Mouse (Mus musculus) spleen, adult 12 weeks (tissue): ENCODE results near the gene Coro2b.
A peak's percentile ranks its signal among the peaks of the same experiment; 100 is the strongest.

Experiments
- DNase-seq: peaks from one replicate; pipeline ENCODE4 v3.0.0; 2022; ENCODE audit warnings: low spot score

Gene Coro2b

GRCm38 (mm10) chr9:62437446-62437845 lies 99.4 kb downstream of the Coro2b start:
- no peak for DNase-seq

- no peak for DNase-seq
These were observed 101.1 kb downstream of the Coro2b start for GRCm38 (mm10) chr9:62435613-62436318.

- DNase-seq, result no peak
These were observed 104.4 kb downstream of the Coro2b start for GRCm38 (mm10) chr9:62432261-62433060.

GRCm38 (mm10) chr9:62430741-62431140 lies 106.1 kb downstream of the Coro2b start:
- DNase-seq, result no peak

GRCm38 (mm10) chr9:62427010-62427409 lies 109.8 kb downstream of the Coro2b start:
- DNase-seq, result no peak

GRCm38 (mm10) chr9:62426531-62426930 lies 110.3 kb downstream of the Coro2b start:
- no peak for DNase-seq

- DNase-seq, result no peak
These were observed 110.8 kb downstream of the Coro2b start for GRCm38 (mm10) chr9:62426021-62426420.

GRCm38 (mm10) chr9:62425265-62425664 lies 111.6 kb downstream of the Coro2b start:
- DNase-seq, result no peak

GRCm38 (mm10) chr9:62423871-62424270 lies 113.0 kb downstream of the Coro2b start:
- no peak for DNase-seq

- DNase-seq, result no peak
These were observed 113.9 kb downstream of the Coro2b start for GRCm38 (mm10) chr9:62422926-62423325.

- no peak for DNase-seq
These were observed 114.9 kb downstream of the Coro2b start for GRCm38 (mm10) chr9:62421911-62422310.

- DNase-seq, result peak; percentile 17
These were observed 115.8 kb downstream of the Coro2b start for GRCm38 (mm10) chr9:62421027-62421426.

- DNase-seq, result no peak
These were observed 116.5 kb downstream of the Coro2b start for GRCm38 (mm10) chr9:62420261-62420917.

GRCm38 (mm10) chr9:62418742-62419141 lies 118.1 kb downstream of the Coro2b start:
- no peak for DNase-seq

GRCm38 (mm10) chr9:62407357-62408146 lies 129.3 kb downstream of the Coro2b start:
- DNase-seq, result no peak

GRCm38 (mm10) chr9:62406423-62407013 lies 130.3 kb downstream of the Coro2b start:
- no peak for DNase-seq

GRCm38 (mm10) chr9:62401589-62401988 lies 135.3 kb downstream of the Coro2b start:
- no peak for DNase-seq

- no peak for DNase-seq
These were observed 136.2 kb downstream of the Coro2b start for GRCm38 (mm10) chr9:62400531-62401170.

GRCm38 (mm10) chr9:62394163-62394562 lies 142.7 kb downstream of the Coro2b start:
- DNase-seq, result no peak

GRCm38 (mm10) chr9:62393531-62393930 lies 143.3 kb downstream of the Coro2b start:
- no peak for DNase-seq

- no peak for DNase-seq
These were observed 147.1 kb downstream of the Coro2b start for GRCm38 (mm10) chr9:62389735-62390134.
